Mouse (Mus musculus) lung, embryonic 16.5 days (tissue): ENCODE results near the gene Luc7l. TPM values are rescaled to one million over a fixed set of nuclear protein-coding genes. Genes with fewer than 3 reads are reported as not detected.
A peak's percentile ranks its signal among the peaks of the same experiment; 100 is the strongest.
"Not testable (repeated sequence)": the region's sequence is repeated elsewhere in the genome, so short reads cannot be mapped to it uniquely, and the experiment has no call there.

Source experiments
- ATAC-seq: fragments of 200-750 bp; cut with Nextera tagmentation; 2 replicates; pipeline ENCODE4 v1.8.0; 2017; ENCODE audit warnings: low read depth, mild to moderate bottlenecking, moderate library complexity
- H3K27ac ChIP-seq: fragments of 300-500 bp; sonication (generic); 2 replicates; pipeline ENCODE4 v1.5.1; 2014; ENCODE audit warnings: mild to moderate bottlenecking, control low read depth, low read length
- H3K27me3 ChIP-seq: fragments of 300-500 bp; sonication (generic); 2 replicates; pipeline ENCODE4 v1.6.1; 2014; ENCODE audit warnings: low read depth, low read length, mixed read lengths; ENCODE audit not compliant: control insufficient read depth, insufficient read depth
- H3K36me3 ChIP-seq: fragments of 300-500 bp; sonication (generic); 2 replicates; pipeline ENCODE4 v1.6.1; 2014; ENCODE audit warnings: low read length; ENCODE audit not compliant: control insufficient read depth, insufficient read depth
- H3K4me1 ChIP-seq: fragments of 300-500 bp; sonication (generic); replicated peaks from 2 replicates; pipeline ENCODE4 v1.6.1; 2014; ENCODE audit warnings: low read length, mixed read lengths; ENCODE audit not compliant: control insufficient read depth, insufficient read depth
- H3K4me2 ChIP-seq: fragments of 300-500 bp; sonication (generic); 2 replicates; pipeline ENCODE4 v1.6.1; 2014; ENCODE audit warnings: low read depth, low read length, control low read depth
- H3K4me3 ChIP-seq: fragments of 300-500 bp; sonication (generic); 2 replicates; pipeline ENCODE4 v1.5.1; 2014; ENCODE audit warnings: mild to moderate bottlenecking, low read length, control low read depth
- H3K9ac ChIP-seq: fragments of 300-500 bp; sonication (generic); 2 replicates; pipeline ENCODE4 v1.6.1; 2014; ENCODE audit warnings: low read length, control low read depth
- H3K9me3 ChIP-seq: fragments of 300-500 bp; sonication (generic); 2 replicates; pipeline ENCODE4 v1.6.1; 2016; ENCODE audit warnings: low read length; ENCODE audit not compliant: control insufficient read depth
- WGBS: fragments of 180-500 bp; shearing (Covaris S2); extraction: QIAGEN DNeasy Blood & Tissue Kit; methylation state at CpG from one replicate; pipeline ENCODE4 v1.1.7; 2014; 5-methylcytosine and 5-hydroxymethylcytosine counted together
- polyA plus RNA-seq: library from polyadenylated mRNA; unstranded; fragments of >200 nt; fragmentation: Nextera tagmentation; extraction: Ambion mirVana; gene quantifications from 2 replicates; pipeline ENCODE4 v1.2.1, GENCODE M21; 2015

The Luc7l gene
- polyA plus RNA-seq, 1 experiment from 2014 or later: 86.9 TPM

DNA sequence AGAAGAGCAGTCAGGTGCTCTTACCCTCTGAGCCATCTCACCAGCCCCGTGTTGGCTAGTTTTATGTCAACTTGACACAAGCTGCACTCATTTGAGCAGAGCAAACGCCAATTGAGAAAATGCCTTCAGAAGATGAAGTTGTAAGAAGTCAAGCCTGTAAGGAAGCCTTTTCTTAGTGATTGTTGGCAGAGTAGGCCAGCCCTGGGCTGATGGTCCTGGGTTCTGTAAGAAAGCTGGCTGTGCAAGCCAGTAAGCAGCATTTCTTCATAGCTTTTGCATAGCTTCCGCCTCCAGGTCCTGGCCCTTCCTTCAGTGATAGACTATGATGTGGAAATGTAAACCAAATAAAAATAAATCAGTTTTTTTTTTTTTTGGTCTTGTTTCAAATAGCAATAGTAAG, 19.9 kb downstream of the Luc7l start:
- no peak overlapping the region for H3K27ac ChIP-seq
- peaks cover 30% of the 10 kb centered on the region for H3K36me3 ChIP-seq
- no peak overlapping the region for H3K9ac ChIP-seq
- H3K27me3 ChIP-seq: no peaks in the 10 kb centered on the region
- ATAC-seq: no peak
- no peaks in the 10 kb centered on the region for H3K4me1 ChIP-seq
- no peak overlapping the region for H3K4me2 ChIP-seq
- no peak overlapping the region for H3K4me3 ChIP-seq
- WGBS: 73% methylated on average over 3 of the region's 3 CpGs
- no peaks in the 10 kb centered on the region for H3K9me3 ChIP-seq

DNA sequence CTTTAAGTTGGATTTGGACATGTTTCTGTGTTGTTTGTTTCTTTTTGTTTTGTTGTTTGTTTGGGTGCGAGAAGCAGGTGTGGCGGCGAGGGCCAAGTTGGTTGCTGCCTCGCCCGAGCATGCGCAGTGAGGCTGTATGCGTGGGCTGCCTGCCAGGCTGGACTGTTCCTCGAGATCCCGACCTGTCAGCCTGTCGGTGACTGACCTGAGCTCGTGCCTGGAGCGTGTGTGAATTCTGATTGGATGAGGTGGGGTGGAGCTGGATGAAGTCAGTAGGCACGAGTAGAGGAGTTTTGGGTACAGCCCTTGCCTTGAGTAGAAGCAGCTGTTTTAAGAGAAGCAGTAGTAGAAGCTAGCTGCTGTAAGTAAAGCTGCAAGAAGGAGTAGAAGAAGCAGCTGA, 23.2 kb downstream of the Luc7l start:
- H3K4me2 ChIP-seq: no peak overlapping the region
- H3K36me3 ChIP-seq: peaks cover 42% of the 10 kb centered on the region
- H3K27me3 ChIP-seq: no peaks in the 10 kb centered on the region
- no peak for ATAC-seq
- H3K4me3 ChIP-seq: no peak overlapping the region
- no peaks in the 10 kb centered on the region for H3K9me3 ChIP-seq
- no peaks in the 10 kb centered on the region for H3K4me1 ChIP-seq
- no peak overlapping the region for H3K27ac ChIP-seq
- 81% methylated on average over 13 of the region's 13 CpGs for WGBS
- H3K9ac ChIP-seq: no peak overlapping the region

DNA sequence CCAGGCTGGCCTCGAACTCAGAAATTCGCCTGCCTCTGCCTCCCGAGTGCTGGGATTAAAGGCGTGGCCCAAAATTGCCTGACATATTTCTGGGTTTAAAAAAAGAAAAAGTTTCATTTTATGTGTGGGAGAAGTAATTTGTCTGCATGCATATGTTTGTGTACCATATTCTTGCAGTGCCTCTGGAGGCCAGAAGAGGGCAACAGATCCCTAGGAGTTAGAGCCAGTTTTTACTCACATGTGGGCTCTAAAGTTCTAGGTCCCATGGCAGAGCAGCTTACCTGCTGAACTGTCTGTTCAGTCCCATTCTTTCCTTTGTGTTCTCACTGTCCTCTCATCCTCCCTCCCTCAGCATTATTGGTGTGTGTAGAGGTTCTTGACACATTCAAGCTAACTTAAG, 24.0 kb downstream of the Luc7l start:
- H3K27ac ChIP-seq: no peak overlapping the region
- no peak overlapping the region for H3K4me2 ChIP-seq
- H3K4me3 ChIP-seq: no peak overlapping the region
- no peak for ATAC-seq
- no peaks in the 10 kb centered on the region for H3K9me3 ChIP-seq
- 87% methylated on average over 4 of the region's 4 CpGs for WGBS
- H3K27me3 ChIP-seq: no peaks in the 10 kb centered on the region
- H3K4me1 ChIP-seq: no peaks in the 10 kb centered on the region
- peaks cover 46% of the 10 kb centered on the region for H3K36me3 ChIP-seq
- no peak overlapping the region for H3K9ac ChIP-seq

DNA sequence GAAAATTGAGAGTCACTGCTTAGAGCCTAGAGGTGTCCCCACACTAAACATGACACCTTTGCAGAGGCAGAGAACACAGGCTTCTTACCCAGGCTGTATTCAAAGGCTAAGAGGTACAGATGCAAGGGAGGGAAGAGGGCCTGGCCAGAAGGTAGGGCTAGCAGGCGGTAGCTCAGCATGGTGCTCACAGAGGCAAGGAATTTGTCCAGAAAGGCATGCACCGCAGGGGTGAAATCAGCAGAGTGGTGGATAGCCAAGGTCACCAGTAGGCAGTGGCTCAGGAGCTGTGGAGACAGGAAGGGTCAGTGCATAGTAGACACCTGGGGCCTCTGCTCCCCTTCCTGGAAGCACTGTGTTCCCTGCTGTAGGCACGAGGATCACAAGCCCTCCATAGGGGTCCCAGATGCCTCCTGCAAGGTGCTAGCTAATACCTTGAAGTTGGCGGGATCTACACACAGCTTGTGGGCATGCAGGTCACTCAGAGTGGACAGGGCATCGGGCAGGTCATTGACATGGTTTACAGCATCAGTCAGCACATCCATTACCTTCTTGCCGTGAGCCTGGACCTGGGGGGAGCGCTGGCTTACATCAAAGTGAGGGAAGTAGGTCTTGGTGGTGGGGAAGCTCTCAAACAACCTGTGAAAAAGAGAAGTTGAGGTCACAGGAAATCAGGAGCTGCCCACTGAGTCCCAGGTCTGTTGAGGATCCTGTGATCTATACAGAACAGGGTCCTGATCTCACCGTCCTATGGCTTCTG, 33.7 kb downstream of the Luc7l start:
- Histone ChIP-seq H3K27ac (no peak overlapping the region), H3K9ac (no peak overlapping the region), H3K4me3 (no peak overlapping the region), H3K4me2 (no peak overlapping the region), H3K4me1 (no peaks in the 10 kb centered on the region), H3K9me3 (no peaks in the 10 kb centered on the region), H3K27me3 (no peaks in the 10 kb centered on the region), H3K36me3 (peaks cover 50% of the 10 kb centered on the region)
- 78% methylated on average over 8 of the region's 8 CpGs for WGBS
- no peak for ATAC-seq

DNA sequence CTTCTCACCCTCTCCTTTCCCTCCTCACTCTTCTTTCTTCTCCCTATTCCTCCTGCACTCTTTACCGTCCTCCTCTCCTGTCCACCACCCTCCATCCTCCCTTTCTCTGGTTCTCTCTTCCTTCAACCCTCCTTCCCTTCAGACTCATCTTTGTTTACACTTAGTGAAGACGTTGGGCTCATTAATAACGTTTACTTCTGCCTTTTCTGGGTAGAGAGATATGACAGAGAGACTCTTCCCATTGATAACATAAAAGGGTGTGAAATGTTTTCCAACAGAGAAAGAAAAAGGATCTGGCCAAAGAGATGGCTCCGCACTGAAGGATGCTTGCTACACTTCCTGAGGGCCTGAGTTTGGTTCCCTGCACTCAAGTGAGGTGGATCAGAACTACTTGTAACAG, 36.8 kb downstream of the Luc7l start:
- ATAC-seq: no peak
- 58% methylated on average over 4 of the region's 4 CpGs for WGBS
- H3K27ac ChIP-seq: no peak overlapping the region
- no peak overlapping the region for H3K9ac ChIP-seq
- H3K9me3 ChIP-seq: no peaks in the 10 kb centered on the region
- H3K27me3 ChIP-seq: no peaks in the 10 kb centered on the region
- peaks cover 22% of the 10 kb centered on the region for H3K36me3 ChIP-seq
- H3K4me3 ChIP-seq: no peak overlapping the region
- H3K4me1 ChIP-seq: no peaks in the 10 kb centered on the region
- H3K4me2 ChIP-seq: no peak overlapping the region

DNA sequence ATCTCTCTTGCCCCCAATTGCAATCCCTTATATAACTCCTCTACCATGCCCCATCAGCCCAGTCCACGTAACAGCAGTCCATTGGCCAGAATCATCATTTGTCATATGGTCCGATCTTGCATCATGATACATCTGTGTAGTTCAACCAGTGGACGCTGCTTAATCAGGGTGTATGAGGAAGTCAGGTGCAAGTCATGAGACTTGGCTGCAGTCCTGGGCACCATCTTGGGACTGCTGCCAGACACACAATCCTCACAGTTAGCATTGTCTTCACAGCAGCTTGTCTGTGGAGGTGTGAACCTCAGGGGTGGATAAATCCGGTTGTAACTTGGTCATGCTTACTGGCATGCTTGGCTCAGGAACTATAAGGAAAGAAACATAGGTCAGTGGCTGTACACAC, 45.6 kb downstream of the Luc7l start:
- not testable (repeated sequence) for ATAC-seq, H3K9ac ChIP-seq, H3K27me3 ChIP-seq, H3K4me1 ChIP-seq, H3K4me2 ChIP-seq, H3K36me3 ChIP-seq, H3K27ac ChIP-seq, H3K9me3 ChIP-seq, H3K4me3 ChIP-seq
- WGBS: 85% methylated on average over 4 of the region's 4 CpGs

DNA sequence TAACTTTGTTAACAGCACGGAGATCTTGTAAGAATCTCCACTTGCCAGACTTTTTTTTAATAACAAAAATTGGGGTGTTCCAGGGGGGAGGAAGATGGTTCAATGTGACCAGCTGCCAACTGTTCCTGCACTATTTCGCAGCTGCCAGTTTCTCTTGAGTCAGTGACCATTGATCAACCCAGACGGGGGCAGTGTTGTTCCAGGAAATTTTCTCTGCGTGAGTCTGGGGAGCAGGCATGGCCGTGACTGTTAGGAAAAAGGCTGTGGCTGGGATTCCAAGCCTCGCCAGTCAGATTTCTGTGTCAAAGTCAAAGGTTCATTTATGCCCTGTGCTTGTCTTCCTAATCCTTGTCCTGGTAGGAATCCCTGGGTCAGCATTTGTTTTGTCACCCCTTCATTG, 61.6 kb downstream of the Luc7l start:
- no peak overlapping the region for H3K27ac ChIP-seq
- peaks cover 8% of the 10 kb centered on the region for H3K4me1 ChIP-seq
- WGBS: 13% methylated on average over 6 of the region's 6 CpGs
- no peaks in the 10 kb centered on the region for H3K36me3 ChIP-seq
- H3K27me3 ChIP-seq: no peaks in the 10 kb centered on the region; the same call in 1 of the 2 replicates
- no peak overlapping the region for H3K4me2 ChIP-seq
- peak overlapping the region; percentile 38; the same call in 1 of the 2 replicates for H3K9ac ChIP-seq
- H3K9me3 ChIP-seq: 0 out of 2 replicates have a peak, but pooled peaks cover under 1% of the 10 kb centered on the region
- H3K4me3 ChIP-seq: no peak overlapping the region
- peak; percentile 74 for ATAC-seq

DNA sequence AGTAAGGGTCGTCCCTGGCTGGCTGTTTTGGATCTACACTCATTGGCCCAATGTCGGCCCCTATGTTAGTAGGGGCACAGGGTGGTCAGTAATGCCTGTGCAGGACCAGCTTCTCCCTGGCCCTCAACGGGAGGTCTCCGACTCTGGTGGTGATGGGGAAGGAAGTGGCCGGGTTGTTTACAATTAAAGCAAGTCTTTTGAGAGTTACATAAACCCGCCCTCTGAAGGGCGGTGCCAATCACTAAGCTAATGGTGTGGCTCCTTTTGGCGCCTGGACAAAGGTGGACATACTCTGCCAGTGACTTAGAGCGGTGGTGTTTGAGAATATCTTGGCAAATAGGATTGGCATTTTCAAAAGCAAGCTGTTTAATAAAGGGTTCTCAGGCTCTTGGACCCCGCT, 62.8 kb downstream of the Luc7l start:
- WGBS: 39% methylated on average over 10 of the region's 10 CpGs
- peak; percentile 41; the same call in 1 of the 2 replicates for ATAC-seq
- peaks cover 8% of the 10 kb centered on the region for H3K4me1 ChIP-seq

DNA sequence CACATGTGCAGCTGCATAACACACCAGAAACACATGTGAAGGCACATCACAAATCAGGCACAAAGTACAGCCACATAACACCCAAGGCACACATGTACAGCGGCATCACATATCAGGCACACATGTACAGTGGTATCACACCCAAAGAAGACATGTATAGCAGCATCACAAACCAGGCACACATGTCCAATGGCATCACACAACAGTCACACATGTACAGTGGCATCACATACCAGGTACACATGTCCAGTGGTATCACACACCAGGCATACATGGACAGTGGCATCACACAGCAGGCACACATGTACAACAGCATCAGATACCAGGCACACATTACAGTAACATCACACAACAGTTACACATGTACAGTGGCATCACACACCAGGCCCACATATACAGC, 65.7 kb downstream of the Luc7l start:
- Histone ChIP-seq H3K36me3 (no peaks in the 10 kb centered on the region), H3K4me3 (no peak overlapping the region), H3K9me3 (0 out of 2 replicates have a peak, but pooled peaks cover 3% of the 10 kb centered on the region), H3K27ac (no peak overlapping the region), H3K9ac (no peak overlapping the region), H3K4me1 (peaks cover 8% of the 10 kb centered on the region), H3K27me3 (no peaks in the 10 kb centered on the region; the same call in 1 of the 2 replicates), H3K4me2 (no peak overlapping the region)
- 88% methylated on average over 1 of the region's 1 CpGs for WGBS
- ATAC-seq: no peak

More for the DNA sequence above, 62.8 kb downstream of the Luc7l start:
- no peaks in the 10 kb centered on the region for H3K36me3 ChIP-seq
- 0 out of 2 replicates have a peak, but pooled peaks cover 3% of the 10 kb centered on the region for H3K9me3 ChIP-seq
- H3K27ac ChIP-seq: no peak overlapping the region
- no peaks in the 10 kb centered on the region; the same call in 1 of the 2 replicates for H3K27me3 ChIP-seq
- H3K4me3 ChIP-seq: no peak overlapping the region
- H3K9ac ChIP-seq: no peak overlapping the region
- 0 out of 2 replicates have a peak overlapping the region, but pooled peaks have one; percentile 11 for H3K4me2 ChIP-seq
